Mouse (Mus musculus) MN1 (cell line): ENCODE data around the gene Aldh1a1.
"Not testable (repeated sequence)": the region's sequence is repeated elsewhere in the genome, so short reads cannot be mapped to it uniquely, and the experiment has no call there.

Experiments used
- DNase-seq: peaks from one replicate; pipeline ENCODE4 v3.0.0-alpha.2; 2016; ENCODE audit warnings: low spot score

The Aldh1a1 gene

DNA sequence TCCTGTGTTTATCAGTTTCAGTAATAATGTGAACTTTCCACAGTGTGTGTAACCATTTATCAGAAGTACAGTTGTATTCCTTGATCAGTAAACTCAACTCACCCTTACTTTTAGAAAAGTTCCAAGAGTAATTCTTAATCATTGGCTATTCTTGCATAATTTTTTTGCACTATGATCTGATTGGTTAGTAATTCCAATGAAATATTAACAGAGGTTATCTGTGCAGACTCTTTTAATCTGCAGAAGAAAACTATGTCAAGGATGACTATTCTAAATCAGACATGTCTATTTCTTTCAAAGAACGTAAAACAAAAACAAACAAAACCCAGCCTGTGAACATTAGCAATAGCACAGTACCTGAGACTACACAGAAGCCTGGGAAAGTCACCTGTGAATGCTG lies 62.9 kb downstream of the Aldh1a1 start:
- DNase-seq: no peak

DNA sequence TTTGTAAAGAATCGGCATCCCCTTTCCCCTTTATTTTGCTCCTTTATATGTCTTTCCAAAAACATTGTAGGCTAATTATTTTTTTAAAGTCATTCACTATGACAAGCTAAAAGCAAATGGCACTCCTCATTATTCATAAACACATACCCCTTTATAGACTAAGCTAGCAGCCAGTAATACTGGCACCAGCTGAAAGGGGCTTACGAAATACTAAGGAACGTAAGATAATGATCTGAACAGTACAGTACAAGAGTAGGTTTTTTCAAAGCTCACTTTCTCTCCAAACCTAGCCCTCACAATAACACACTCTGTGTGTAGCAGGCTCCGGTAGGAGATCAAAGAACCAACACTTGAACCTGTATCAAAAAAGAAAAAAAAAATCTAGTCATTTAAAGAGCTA lies 64.7 kb downstream of the Aldh1a1 start:
- DNase-seq: no peak

DNA sequence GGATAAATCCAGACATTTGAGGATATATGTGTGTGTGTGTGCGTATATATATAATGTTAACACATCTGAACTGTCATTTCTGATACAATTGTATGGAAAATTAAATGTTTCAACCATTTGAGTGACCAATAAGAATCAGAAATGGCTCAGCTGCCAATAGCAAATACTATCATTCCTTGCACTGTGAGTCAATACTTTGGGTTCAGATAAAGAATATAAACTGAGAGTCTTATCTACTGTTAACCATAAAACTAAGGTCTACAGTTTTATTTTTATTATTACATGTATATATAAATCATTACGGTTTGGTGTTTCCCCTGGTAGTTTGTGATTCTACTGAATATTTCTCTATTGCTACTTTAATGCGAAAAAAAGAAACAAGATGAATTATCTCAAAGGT lies 65.6 kb downstream of the Aldh1a1 start:
- DNase-seq: no peak

DNA sequence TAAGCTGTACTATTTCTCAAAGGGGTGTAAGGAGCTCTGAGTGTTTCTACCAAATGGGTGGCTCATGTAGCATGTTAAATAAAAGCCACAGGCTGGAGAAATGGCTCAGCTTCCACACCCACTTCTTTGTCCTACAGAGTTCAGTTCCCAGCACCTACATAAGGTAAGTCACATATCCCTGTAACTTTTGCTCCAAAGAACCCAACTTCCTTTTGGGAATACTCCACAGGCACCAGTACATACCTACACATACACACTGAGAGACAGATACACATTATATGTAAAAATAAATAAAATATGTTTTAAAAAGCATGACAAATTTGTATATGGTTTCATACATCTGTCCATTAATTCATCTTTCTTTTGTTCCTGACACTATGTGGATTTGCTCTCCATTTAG lies 66.0 kb downstream of the Aldh1a1 start:
- no peak for DNase-seq

DNA sequence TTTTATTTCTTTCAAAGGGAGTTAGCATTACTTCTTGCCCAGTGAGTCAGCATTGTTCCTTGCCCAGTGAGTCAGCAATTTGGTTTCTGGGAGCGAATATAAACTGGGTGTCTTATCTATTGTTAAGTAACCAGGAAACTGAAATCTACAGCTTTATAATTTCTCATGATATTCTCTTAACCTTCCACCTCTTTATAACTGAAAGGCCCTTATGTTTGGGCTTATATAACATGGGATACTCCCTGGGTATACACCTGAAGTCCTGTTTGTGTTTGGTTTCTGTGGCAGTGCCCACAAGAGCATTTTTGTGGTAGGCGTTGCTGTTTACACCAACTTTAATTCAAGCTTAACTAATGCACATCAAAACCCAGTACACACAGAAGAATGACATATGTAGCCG lies 66.4 kb downstream of the Aldh1a1 start:
- no peak for DNase-seq

DNA sequence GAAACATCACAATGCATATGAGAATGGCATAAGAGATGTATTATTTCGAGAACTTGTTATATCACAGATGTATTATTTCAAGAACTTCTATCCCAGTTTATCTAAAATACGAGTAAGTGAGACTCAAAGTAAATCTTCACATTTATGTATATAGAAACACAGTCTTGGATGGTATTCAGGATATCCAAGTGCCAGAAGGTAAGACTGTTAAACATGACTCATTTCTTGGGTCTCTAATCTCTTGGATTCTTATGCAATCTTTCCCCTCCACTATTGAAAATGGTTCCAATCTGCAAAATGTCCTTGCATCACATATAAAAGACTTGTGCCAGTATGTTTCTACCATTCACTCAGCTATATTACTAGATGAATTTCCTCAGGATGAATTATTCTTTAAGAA lies 67.4 kb downstream of the Aldh1a1 start:
- DNase-seq: no peak

DNA sequence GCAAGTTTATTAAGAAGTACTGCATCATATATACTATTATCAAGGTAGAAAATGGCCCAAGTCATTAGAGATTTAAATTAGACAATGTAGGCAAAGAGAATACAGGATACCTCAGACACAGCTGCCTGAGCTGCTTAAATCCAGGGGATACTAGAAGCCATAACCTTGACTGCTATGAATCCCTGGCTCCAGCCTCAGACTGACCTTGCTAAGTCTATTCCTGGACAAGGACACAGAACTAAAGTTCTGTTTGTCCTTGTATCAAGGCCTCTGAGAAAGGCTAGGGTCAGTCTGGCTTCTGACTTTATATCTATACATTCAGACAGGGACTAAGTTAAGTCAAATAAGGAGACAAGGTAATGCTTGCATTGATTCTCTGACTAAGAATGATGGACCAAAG lies 69.9 kb downstream of the Aldh1a1 start:
- no peak for DNase-seq

DNA sequence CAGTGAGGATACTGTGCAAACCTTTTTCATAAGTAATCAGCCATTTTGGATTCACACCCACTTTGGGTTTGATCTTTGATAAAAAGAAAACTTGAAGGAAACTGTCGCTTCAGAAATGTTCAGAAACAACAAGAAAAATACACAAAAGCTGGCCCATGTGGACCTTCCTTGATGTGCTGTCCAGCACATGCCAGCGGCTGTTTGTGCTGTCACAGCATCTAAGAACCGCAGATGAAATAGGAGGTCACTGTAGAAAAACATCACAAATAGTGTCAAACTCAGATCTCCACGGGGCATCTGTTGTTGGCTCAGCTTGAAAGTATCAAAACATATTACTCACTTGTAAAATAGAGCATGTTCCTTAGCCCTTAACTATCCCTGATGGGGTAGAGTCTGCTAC lies 73.8 kb downstream of the Aldh1a1 start:
- no peak for DNase-seq

DNA sequence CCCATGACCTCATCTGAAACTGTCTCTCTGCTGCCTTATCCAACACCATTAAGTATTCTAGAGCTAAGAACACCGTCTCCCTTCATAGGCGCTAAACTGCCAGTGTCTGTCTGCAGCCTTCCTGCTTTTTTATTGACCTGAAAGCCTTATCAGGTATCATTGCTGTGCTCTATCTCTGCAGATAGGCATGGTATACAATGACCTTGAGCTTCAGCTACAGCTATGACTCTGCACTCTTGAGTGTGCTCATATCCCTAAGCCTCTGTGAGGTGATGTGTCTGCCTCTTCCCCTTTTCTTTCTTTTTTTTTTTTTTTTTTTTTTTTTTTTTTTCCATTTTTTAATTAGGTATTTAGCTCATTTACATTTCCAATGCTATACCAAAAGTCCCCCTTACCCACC lies 74.5 kb downstream of the Aldh1a1 start:
- DNase-seq: no peak

DNA sequence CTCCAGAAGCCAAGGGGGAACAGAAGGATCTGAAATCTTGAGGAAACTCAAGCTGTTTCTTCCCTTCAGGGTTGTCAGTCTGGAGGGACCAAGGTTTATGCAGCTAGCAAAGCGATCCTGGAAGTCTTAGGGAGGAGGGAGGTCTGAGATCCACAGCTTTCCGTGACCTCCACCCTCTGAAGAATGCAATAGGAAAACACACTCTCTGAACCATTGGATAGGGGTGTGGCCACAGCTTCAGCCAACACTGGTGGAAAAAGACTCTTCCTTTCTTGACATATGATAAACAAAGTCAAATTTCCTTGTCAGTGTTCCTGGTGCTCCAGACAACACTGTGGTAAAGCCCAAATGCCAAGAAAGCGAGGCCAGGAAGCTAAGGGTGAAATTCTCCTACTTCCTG lies 84.5 kb downstream of the Aldh1a1 start:
- no peak for DNase-seq

DNA sequence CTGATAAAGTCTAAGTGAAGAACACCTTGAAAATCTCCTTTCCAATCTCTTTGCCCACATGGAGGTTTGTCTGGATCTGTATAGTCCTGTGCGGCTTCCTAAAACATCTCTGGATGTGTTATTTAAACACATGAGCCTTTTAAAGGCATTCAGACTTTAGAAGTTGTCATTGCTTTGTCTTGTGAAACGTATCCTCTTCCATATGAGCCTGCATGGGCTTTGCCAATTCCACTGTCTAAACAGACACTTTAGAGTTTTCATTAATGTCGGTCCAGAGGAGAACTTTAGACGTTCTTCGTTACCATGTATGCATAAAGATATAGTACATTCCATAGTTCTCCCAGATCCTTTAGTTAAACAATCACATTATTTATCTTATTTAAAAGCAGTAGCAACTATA lies 84.9 kb downstream of the Aldh1a1 start:
- no peak for DNase-seq

DNA sequence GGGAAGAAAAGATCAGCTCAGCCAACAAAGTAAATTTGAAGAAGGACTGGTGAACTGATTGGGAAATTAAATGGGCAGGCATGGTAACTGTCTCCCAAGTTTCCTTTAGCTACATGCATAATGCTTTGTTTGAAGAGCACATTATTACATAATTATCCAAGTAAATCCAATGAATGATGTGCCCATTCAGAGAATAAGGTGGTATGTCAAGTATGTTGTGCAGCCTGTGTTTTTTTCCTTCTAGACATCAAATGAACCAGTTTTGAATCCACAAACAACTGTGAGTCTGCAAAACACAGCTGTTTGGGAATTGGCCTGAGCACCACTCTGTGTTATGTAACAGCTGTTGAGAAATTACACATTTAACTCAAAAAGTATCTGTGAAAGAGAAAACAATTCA lies 107.4 kb downstream of the Aldh1a1 start:
- DNase-seq: no peak

DNA sequence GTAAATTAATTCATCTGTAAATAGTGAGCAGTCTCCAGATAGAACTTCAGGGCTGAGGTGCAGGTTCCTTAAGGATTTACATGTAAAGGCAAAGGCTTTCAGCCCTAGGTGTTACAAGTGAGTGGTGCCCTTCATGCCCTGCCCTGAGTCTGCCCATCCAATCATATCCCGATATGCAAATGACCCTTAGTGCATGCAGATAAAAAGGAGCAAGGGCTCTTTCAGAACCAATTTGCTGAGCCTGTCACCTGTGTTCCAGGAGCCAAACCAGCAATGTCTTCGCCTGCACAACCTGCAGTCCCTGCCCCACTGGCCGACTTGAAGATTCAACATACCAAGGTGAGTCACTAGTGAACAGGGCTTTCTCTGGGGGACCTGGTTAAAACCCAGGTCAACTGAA lies 109.2 kb downstream of the Aldh1a1 start:
- DNase-seq: no peak

DNA sequence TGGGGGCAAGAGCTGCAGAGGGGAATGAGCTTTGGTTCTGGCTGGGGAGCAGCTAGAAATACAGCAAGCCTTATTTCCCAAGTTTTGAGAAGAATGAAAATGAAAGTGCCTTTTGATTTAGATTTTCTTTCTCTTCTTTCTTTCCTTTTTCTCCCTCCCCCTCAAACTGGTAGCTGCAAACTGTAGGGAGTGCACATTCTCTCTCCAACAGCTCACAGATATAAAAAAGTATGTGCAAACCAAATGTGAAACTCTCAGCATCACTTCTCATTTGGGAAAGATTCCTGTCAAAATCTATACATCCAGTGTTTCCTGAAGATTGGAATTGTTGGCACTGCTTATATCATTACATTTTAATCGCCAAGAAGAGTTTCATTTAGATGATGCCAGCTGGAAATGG lies 110.7 kb downstream of the Aldh1a1 start:
- no peak for DNase-seq

DNA sequence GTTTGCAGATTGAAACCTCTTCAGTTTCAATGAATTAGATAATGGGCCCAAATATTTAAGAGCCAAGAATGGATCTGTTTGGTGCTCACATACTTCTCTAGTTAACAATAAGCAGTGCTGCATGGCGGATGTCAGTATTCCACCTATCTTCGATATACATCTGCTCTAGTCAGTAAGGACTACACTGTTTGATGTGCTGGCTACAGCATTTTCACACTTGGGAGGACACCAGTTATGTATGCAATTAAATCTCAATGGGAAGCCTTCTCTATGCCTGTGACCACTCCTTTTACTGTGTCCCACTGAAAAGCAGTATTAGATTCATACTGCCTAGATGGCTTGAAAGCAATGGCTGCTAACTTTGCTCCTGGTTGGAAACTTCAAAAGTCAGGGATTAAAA lies 111.4 kb downstream of the Aldh1a1 start:
- DNase-seq: no peak

DNA sequence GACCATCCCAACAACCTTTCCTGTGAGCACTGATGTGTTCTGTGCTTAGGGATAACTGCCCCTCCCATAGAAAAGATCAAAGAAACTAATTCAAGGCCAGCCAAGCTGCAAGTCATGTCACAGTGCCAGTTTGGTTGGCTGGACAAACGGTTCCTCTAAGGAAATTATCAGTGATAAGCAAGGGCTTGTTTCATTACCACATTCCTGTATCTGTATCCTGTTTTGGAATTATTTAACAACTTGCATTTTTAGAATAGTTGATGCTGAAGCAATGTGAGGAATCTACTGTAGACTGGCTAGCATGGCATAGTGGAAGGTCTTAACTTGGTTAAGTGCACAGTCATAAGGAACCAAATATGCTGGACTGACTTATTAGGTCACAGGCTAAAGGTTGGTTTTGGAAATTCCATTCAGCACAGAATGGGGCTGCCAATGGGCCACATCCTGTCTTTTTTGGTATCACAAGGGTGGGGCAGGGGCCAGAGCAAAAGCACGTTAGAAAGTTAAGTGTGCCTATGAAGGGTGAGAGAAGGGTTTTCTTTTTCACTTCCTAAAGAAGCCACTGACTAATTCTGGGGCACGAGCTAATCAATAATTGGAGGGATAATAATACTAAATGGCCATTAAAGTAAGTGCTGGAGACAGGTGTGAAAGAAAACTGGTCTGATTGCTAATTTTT lies 121.9 kb downstream of the Aldh1a1 start:
- DNase-seq: no peak

DNA sequence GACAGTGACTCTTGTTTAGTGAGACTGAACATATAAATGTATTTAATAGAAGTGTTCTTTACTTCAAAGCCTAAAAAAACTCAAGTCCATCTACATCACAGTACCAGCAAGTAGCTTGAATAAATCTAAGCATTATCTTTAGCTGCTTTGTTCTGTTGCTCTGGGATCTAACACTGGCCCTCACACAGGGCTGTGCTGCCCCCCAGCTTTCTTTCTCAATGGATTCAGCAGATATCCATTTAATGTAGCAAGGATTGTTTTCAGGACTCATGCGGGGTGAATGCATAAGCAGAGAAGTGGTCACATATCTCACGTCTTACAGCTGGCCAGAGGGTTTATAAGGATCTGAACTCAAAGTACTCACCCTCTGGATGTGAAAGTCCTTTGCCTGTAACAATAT lies 129.9 kb downstream of the Aldh1a1 start:
- DNase-seq: no peak

DNA sequence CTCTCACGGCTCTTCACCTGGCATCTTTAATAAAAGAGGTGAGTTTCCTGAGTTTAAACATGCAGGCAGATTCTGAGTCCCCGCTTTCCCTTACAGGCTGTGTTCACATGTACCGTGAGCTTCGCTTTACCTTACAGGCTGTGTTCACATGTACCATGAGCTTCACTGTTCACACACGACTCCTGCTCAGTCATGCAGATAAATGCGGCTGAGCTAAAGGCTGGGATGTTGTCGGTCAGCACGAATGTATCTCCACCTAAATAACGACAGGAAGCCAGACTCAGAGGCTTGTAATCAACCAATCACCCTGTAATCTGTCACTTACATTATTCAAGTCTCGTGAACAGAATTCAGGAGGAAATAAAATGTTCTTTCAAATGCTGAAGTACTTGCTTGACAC lies 130.9 kb downstream of the Aldh1a1 start:
- no peak for DNase-seq

DNA sequence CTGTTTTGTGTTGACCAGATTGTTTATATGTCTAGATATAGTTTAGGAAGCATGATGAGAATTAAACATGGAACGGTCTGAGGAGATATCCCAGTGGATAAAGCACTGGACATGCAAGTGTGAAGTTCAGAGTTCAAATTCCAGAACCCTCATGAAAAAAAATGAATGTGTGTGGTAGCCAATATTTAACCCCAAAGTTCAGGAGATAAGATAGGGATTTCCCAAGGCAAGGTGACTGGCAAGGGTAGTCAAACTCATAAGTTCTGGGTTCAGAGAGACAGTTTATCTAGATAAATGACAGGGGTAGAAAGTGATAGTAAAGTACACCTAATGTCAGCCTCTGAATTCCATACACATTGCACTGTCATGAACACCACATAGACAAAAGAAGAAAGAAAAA lies 138.5 kb downstream of the Aldh1a1 start:
- DNase-seq: no peak

DNA sequence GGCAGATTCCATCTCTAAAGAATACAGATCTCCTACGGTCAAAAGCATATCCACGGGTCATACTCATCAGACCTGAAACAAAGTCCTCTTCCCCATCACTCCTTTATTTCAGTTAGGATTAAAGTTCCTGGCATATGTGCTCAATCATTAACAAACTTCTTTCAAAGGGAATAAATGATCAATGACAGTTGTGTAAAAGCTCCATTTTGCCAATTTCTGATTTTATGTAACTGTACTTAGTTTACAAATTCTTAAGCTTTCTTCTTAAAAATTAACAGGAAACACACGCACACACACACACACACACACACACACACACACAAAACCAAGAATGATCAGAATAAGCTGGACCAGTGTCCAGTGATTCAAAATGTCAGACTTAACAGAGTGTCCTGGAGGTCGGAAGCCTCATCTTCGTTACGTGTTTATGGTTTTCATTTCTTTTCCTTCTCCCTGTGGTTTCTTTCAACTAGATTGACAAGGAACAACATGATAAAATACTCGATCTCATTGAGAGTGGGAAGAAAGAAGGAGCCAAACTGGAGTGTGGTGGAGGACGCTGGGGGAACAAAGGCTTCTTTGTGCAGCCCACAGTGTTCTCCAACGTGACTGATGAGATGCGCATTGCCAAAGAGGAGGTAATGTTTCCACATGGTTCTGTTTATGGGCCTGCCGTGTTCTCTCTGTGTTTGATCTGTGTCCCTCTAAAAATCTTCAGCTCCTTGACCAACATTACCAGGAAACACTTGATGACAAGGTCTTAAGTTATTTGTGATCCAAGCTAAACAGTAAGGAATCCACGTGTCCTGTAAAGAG lies 141.6 kb downstream of the Aldh1a1 start:
- DNase-seq: no peak

DNA sequence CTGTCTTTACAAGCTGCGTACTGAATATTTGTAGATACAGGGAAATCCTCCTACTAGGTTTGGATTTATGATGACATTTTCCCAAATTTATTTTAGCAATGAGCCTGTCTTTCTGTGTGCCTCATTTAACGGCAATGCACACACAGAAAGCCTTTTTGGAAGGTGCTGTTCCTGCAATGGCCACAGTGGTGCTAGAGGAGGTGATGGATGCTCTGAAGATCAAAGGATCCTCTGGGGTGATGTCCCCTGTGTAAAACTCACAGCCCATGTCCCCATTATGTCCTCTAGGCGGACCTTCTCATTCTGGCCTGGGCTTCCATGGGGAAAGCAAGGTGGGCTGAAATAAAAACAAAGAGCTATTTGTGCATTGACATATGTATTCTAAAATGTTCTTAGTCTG lies 151.8 kb downstream of the Aldh1a1 start:
- DNase-seq: no peak

DNA sequence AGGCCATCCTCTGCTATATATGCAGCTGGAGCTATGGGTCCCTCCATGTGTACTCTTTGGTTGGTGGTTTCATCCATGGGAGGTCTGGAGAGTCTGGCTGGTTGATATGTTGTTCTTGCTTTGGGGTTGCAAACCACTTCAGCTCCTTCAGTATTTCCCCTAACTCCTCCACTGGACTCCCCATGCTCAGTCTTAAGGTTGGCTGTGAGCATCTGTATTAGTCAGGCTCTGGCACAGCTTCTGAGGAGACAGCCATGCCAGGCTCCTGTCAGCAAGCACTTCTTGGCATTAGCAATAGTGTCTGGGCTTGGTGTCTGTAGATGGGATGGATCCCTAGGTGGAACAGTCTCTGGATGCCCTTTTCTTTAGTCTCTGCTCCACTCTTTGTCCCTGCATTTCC lies 155.0 kb downstream of the Aldh1a1 start:
- DNase-seq: not testable (repeated sequence)

DNA sequence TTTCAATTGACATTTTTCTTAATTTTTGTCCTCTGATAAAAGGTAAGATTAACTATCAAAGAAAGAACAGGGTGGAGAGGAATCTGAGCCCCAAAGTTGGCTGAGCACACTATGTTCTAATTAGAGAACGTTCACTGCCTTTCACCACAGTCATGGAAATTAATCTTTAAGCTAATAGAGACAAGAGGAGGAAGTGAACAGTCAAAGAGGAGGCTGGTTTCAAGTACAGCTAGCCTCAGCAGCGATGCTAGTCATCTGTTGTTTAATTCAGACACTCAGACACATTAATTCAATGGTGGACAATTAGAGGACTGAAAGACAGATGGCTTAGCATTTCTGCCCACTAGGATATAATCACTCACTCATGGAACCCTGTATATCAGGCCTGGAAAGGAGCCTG lies 157.5 kb downstream of the Aldh1a1 start:
- no peak for DNase-seq

DNA sequence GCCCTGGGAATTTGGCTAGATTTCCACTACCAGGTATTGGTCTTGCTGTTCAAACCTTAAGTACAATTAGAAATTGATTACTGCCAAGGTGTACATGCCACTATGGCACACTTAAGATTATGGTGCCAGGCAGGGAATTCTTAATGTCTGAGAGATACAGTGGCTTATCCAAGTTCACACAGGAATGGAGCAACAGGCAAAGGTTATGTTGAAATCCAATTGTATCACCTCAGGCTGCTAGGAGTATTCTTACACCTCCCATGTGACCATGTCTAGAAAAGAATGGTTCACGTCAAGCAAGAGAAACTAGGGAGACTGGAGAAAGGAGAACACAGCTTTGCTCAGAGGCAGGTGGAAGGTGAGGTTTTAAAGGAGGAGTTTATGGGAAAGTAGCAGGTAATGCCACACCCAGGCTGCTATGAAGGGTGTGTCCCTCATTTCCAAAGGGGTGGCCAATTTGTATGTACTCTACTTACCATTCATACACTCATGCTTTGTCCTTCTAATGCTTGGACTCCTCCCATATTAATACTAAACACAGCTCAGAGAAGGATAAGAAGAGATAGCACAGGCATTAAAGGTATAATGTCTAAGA lies 160.7 kb downstream of the Aldh1a1 start:
- DNase-seq: no peak
